Mouse (Mus musculus) left cerebral cortex, adult 18-20 months (tissue): Measurements from ENCODE around the gene Nup210. TPM values are rescaled to one million over a fixed set of nuclear protein-coding genes. Genes with fewer than 3 reads are reported as not detected.

Source experiments
- DNase-seq, 2 experiments: peaks; one replicate each; pipeline ENCODE4 v3.0.0; 2021 to 2022; ENCODE audit warnings: low spot score in 2 of 2, mixed read lengths in 1 of 2
- total RNA-seq, 2 experiments: library from RNA; stranded (reverse); gene quantifications; 2 replicates each; pipeline ENCODE4 v1.2.3; 2021

Gene Nup210
- total RNA-seq, 2 experiments from 2014 or later, result 20.3 TPM

DNA sequence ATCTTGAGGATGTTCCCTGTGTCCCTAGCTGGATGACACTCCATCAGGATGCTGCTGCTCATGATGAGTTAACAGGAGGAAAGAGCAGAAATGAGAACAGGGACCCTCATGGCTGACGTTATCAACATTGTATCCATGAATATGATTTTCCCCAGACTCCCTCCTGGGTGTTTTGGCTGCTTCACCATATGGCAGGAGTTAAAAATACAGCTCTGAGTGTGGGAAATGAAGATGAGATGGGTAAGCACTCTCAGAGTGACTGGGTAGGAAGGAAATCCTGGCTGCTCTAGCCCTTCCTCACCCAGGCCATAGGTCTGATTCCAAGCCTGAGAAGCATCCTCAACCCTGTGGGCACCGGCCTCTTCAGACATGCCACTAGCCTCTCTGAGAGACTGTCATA is 142.3 kb downstream of the Nup210 start:
- DNase-seq, result peak in 1 of 2 experiments; percentile 36

DNA sequence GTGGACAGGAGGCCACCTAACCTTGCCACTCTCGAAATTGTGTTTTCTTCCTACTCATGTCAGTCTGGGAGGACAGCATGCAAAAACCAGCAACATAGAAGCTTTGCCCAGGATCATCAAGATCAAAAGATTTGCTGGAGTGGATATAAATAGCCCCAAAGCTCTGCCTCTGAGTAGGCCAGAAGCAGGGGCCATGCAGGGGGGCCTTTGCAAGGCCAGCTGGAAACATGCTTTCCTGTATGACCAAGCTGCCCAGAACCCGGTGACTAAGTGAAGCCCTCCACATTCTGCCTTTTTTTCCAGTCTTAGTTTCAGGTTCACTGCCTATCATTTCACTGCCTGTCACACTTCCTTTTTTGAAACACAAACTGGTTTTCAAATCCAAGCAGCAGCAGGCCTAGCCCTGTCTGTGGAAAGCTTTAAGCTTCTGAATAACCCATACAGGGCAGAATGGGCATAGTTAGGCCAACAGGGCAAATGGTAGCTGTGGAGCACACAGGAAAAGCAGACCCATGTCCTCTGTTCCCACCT is 147.2 kb downstream of the Nup210 start:
- DNase-seq, result no peak

Other genes with a start within 250 kb of the Nup210 start
- 100 to 1,000 TPM; 343 TPM for gene Iqsec1, start 128.1 kb downstream of the Nup210 start, total RNA-seq
- gene Hdac11, start 39.8 kb upstream of the Nup210 start, total RNA-seq, result 100 to 1,000 TPM; 170 to 186 TPM
- gene Fbln2, start 95.6 kb upstream of the Nup210 start, total RNA-seq, result 1 to 10 TPM; 6.5 to 7.3 TPM